Mouse (Mus musculus) hindbrain, embryonic 11.5 days (tissue): ENCODE measurements around the gene Hdac5. TPM values are rescaled to one million over a fixed set of nuclear protein-coding genes. Genes with fewer than 3 reads are reported as not detected.

Experiments
- ATAC-seq: fragments of 200-750 bp; cut with Nextera tagmentation; 2 replicates; pipeline ENCODE4 v1.8.0; 2017; ENCODE audit warnings: mild to moderate bottlenecking, moderate TSS enrichment, moderate library complexity; ENCODE audit not compliant: low FRiP score
- DNase-seq: peaks from one replicate; pipeline ENCODE4 v3.0.0-alpha.2; 2015; ENCODE audit warnings: low spot score
- H3K27ac ChIP-seq: fragments of 300-500 bp; sonication (generic); 2 replicates; pipeline ENCODE4 v1.5.1; 2014; ENCODE audit warnings: mild to moderate bottlenecking, low read depth, low read length
- H3K27me3 ChIP-seq: fragments of 300-500 bp; sonication (generic); 2 replicates; pipeline ENCODE4 v1.6.1; 2014; ENCODE audit warnings: mild to moderate bottlenecking, low read length, moderate library complexity, mixed read lengths; ENCODE audit not compliant: control insufficient read depth, insufficient read depth
- H3K36me3 ChIP-seq: fragments of 300-500 bp; sonication (generic); 2 replicates; pipeline ENCODE4 v1.6.1; 2014; ENCODE audit warnings: mild to moderate bottlenecking, low read length, moderate library complexity, mixed read lengths; ENCODE audit not compliant: control insufficient read depth, insufficient read depth
- H3K4me1 ChIP-seq: fragments of 300-500 bp; sonication (generic); replicated peaks from 2 replicates; pipeline ENCODE4 v1.6.1; 2014; ENCODE audit warnings: low read length, mixed read lengths; ENCODE audit not compliant: control insufficient read depth, insufficient read depth
- H3K4me2 ChIP-seq: fragments of 300-500 bp; sonication (generic); replicated peaks from 2 replicates; pipeline ENCODE4 v1.6.1; 2014; ENCODE audit warnings: mild to moderate bottlenecking, low read depth, low read length
- H3K4me3 ChIP-seq: fragments of 300-500 bp; sonication (generic); 2 replicates; pipeline ENCODE4 v1.5.1; 2014; ENCODE audit warnings: low read depth, low read length
- H3K9ac ChIP-seq: fragments of 300-500 bp; sonication (generic); 2 replicates; pipeline ENCODE4 v1.6.1; 2014; ENCODE audit warnings: low read depth, low read length
- H3K9me3 ChIP-seq: fragments of 300-500 bp; sonication (generic); 2 replicates; pipeline ENCODE4 v1.6.1; 2016; ENCODE audit warnings: low read length; ENCODE audit not compliant: control insufficient read depth
- whole genome bisulfite sequencing: fragments of 180-500 bp; shearing (Covaris S2); extraction: QIAGEN DNeasy Blood & Tissue Kit; methylation state at CpG from one replicate; pipeline ENCODE4 v1.1.7; 2014; 5-methylcytosine and 5-hydroxymethylcytosine counted together
- polyA plus RNA-seq: library from polyadenylated mRNA; unstranded; fragments of >200 nt; fragmentation: Nextera tagmentation; extraction: Ambion mirVana; gene quantifications from 2 replicates; pipeline ENCODE4 v1.2.1, GENCODE M21; 2014

Hdac5 gene
- polyA plus RNA-seq, 1 experiment from 2014 or later = 36.6 TPM

- no peak for ATAC-seq
- no peaks in the 10 kb centered on the region for H3K9me3 ChIP-seq
- no peak overlapping the region for H3K9ac ChIP-seq
- H3K27ac ChIP-seq = no peak overlapping the region
- H3K4me1 ChIP-seq = peaks cover 6% of the 10 kb centered on the region
- peak overlapping the region; percentile 54 for H3K4me2 ChIP-seq
- H3K36me3 ChIP-seq = no peaks in the 10 kb centered on the region
- H3K27me3 ChIP-seq = no peaks in the 10 kb centered on the region
- DNase-seq = no peak
- WGBS = 57% methylated on average over 14 of the region's 14 CpGs
- H3K4me3 ChIP-seq = no peak overlapping the region
These were observed 15.8 kb upstream of the Hdac5 start for GRCm38 (mm10) chr11:102245581-102246272.

GRCm38 (mm10) chr11:102244926-102245449, 15.0 kb upstream of the Hdac5 start:
- peak; percentile 70 for DNase-seq
- Histone ChIP-seq H3K27ac (0 out of 2 replicates have a peak overlapping the region, but pooled peaks have one; percentile 1), H3K36me3 (no peaks in the 10 kb centered on the region), H3K27me3 (no peaks in the 10 kb centered on the region), H3K9me3 (no peaks in the 10 kb centered on the region), H3K4me1 (peaks cover 6% of the 10 kb centered on the region), H3K4me2 (peak overlapping the region; percentile 54), H3K9ac (peak overlapping the region; percentile 40), H3K4me3 (peak overlapping the region; percentile 23)
- peak; percentile 61 for ATAC-seq
- under 1% methylated on average over 32 of the region's 32 CpGs for WGBS

- no peak overlapping the region for H3K4me2 ChIP-seq
- no peak overlapping the region for H3K27ac ChIP-seq
- no peaks in the 10 kb centered on the region for H3K27me3 ChIP-seq
- no peaks in the 10 kb centered on the region for H3K9me3 ChIP-seq
- no peak for DNase-seq
- 55% methylated on average over 5 of the region's 5 CpGs for WGBS
- no peak for ATAC-seq
- H3K4me3 ChIP-seq = no peak overlapping the region
- no peaks in the 10 kb centered on the region for H3K36me3 ChIP-seq
- H3K9ac ChIP-seq = no peak overlapping the region
- H3K4me1 ChIP-seq = peaks cover 2% of the 10 kb centered on the region; the same call in 1 of the 2 replicates
These were observed 11.9 kb upstream of the Hdac5 start for GRCm38 (mm10) chr11:102241874-102242273.

- DNase-seq (no peak), ATAC-seq (no peak)
- WGBS = 91% methylated on average over 5 of the region's 5 CpGs
- Histone ChIP-seq H3K27me3 (no peaks in the 10 kb centered on the region), H3K36me3 (no peaks in the 10 kb centered on the region), H3K4me3 (no peak overlapping the region), H3K4me1 (peaks cover 2% of the 10 kb centered on the region; the same call in 1 of the 2 replicates), H3K9me3 (no peaks in the 10 kb centered on the region), H3K9ac (no peak overlapping the region), H3K27ac (no peak overlapping the region), H3K4me2 (no peak overlapping the region)
These were observed 11.3 kb upstream of the Hdac5 start for GRCm38 (mm10) chr11:102241246-102241645.

- Histone ChIP-seq H3K4me3 (no peak overlapping the region), H3K36me3 (no peaks in the 10 kb centered on the region), H3K9me3 (no peaks in the 10 kb centered on the region), H3K27me3 (no peaks in the 10 kb centered on the region), H3K9ac (no peak overlapping the region), H3K27ac (no peak overlapping the region), H3K4me1 (peaks cover 2% of the 10 kb centered on the region; the same call in 1 of the 2 replicates), H3K4me2 (no peak overlapping the region)
- no peak for ATAC-seq
- 82% methylated on average over 6 of the region's 6 CpGs for WGBS
- no peak for DNase-seq
These were observed 10.7 kb upstream of the Hdac5 start for GRCm38 (mm10) chr11:102240636-102241035.

- no peaks in the 10 kb centered on the region for H3K36me3 ChIP-seq
- H3K27me3 ChIP-seq = no peaks in the 10 kb centered on the region
- H3K27ac ChIP-seq = no peak overlapping the region
- H3K9me3 ChIP-seq = no peaks in the 10 kb centered on the region
- H3K9ac ChIP-seq = no peak overlapping the region
- no peak overlapping the region for H3K4me2 ChIP-seq
- H3K4me1 ChIP-seq = no peaks in the 10 kb centered on the region
- WGBS = 81% methylated on average over 2 of the region's 2 CpGs
- ATAC-seq (no peak), DNase-seq (no peak)
- no peak overlapping the region for H3K4me3 ChIP-seq
These were observed 6.1 kb upstream of the Hdac5 start for GRCm38 (mm10) chr11:102236022-102236421.

GRCm38 (mm10) chr11:102229331-102229953, 524 bp downstream of the Hdac5 start:
- DNase-seq = peak; percentile 63
- Histone ChIP-seq H3K36me3 (no peaks in the 10 kb centered on the region), H3K4me2 (peak overlapping the region; percentile 75), H3K4me3 (peak overlapping the region; percentile 96), H3K4me1 (peaks cover 25% of the 10 kb centered on the region), H3K27me3 (no peaks in the 10 kb centered on the region), H3K9ac (peak overlapping the region; percentile 92), H3K27ac (peak overlapping the region; percentile 93), H3K9me3 (no peaks in the 10 kb centered on the region)
- WGBS = under 1% methylated on average over 42 of the region's 47 CpGs
- peak; percentile 17 for ATAC-seq

GRCm38 (mm10) chr11:102228646-102229268, 1.2 kb downstream of the Hdac5 start:
- Histone ChIP-seq H3K27me3 (no peaks in the 10 kb centered on the region), H3K9ac (peak overlapping the region; percentile 92), H3K9me3 (no peaks in the 10 kb centered on the region), H3K4me2 (peak overlapping the region; percentile 75), H3K27ac (peak overlapping the region; percentile 93), H3K4me1 (peaks cover 25% of the 10 kb centered on the region), H3K36me3 (no peaks in the 10 kb centered on the region), H3K4me3 (peak overlapping the region; percentile 96)
- peak; percentile 44 for DNase-seq
- ATAC-seq = no peak
- 15% methylated on average over 7 of the region's 7 CpGs for WGBS
